Mouse (Mus musculus): ENCODE results near the gene Rhoh. TPM values are rescaled to one million over a fixed set of nuclear protein-coding genes. Genes with fewer than 3 reads are reported as not detected.

The Rhoh gene
- polyA plus RNA-seq, 1 experiment: 1.8 TPM

- DNase-seq: no peak
- no peak for TF ChIP-seq POLR2A (IDR thresholded peaks at IDR 0.05; ENCODE audit: low read depth, low read length)
- TF ChIP-seq CTCF (conservative IDR thresholded peaks at IDR 0.05; ENCODE audit: insufficient read depth, insufficient read length, low read depth, low read length): no peak
- 72% methylated on average over 6 of the region's 6 CpGs for WGBS
- H3K27ac ChIP-seq (ENCODE audit: insufficient read depth, low read depth, low read length): no peak overlapping the region
- H3K36me3 ChIP-seq (ENCODE audit: control insufficient read depth, insufficient read depth, low read length): no peaks in the 10 kb centered on the region
- no peaks in the 10 kb centered on the region for H3K27me3 ChIP-seq (replicated peaks; ENCODE audit: control insufficient read depth, insufficient read depth, low read length)
- H3K4me1 ChIP-seq (ENCODE audit: control insufficient read depth, insufficient read depth, low read length): no peaks in the 10 kb centered on the region
- no peak overlapping the region for H3K4me3 ChIP-seq (ENCODE audit: insufficient read depth, low read depth, low read length)
These were observed 34.2 kb downstream of the Rhoh start for GRCm38 (mm10) chr5:65895121-65895692.

GRCm38 (mm10) chr5:65895764-65896163 is 34.8 kb downstream of the Rhoh start:
- DNase-seq: no peak
- Histone ChIP-seq H3K4me3 (ENCODE audit: insufficient read depth, low read depth, low read length) (no peak overlapping the region), H3K27ac (ENCODE audit: insufficient read depth, low read depth, low read length) (no peak overlapping the region), H3K27me3 (replicated peaks; ENCODE audit: control insufficient read depth, insufficient read depth, low read length) (no peaks in the 10 kb centered on the region), H3K4me1 (ENCODE audit: control insufficient read depth, insufficient read depth, low read length) (no peaks in the 10 kb centered on the region), H3K36me3 (ENCODE audit: control insufficient read depth, insufficient read depth, low read length) (no peaks in the 10 kb centered on the region)
- WGBS: 84% methylated on average over 7 of the region's 7 CpGs
- no peak for TF ChIP-seq POLR2A (IDR thresholded peaks at IDR 0.05; ENCODE audit: low read depth, low read length)
- no peak for TF ChIP-seq CTCF (conservative IDR thresholded peaks at IDR 0.05; ENCODE audit: insufficient read depth, insufficient read length, low read depth, low read length)

GRCm38 (mm10) chr5:65897731-65898130 is 36.7 kb downstream of the Rhoh start:
- H3K4me1 ChIP-seq (ENCODE audit: control insufficient read depth, insufficient read depth, low read length): no peaks in the 10 kb centered on the region

GRCm38 (mm10) chr5:65898683-65899082 is 37.7 kb downstream of the Rhoh start:
- TF ChIP-seq CTCF (conservative IDR thresholded peaks at IDR 0.05; ENCODE audit: insufficient read depth, insufficient read length, low read depth, low read length): no peak
- TF ChIP-seq POLR2A (IDR thresholded peaks at IDR 0.05; ENCODE audit: low read depth, low read length): no peak
- no peak for DNase-seq
- Histone ChIP-seq H3K4me1 (ENCODE audit: control insufficient read depth, insufficient read depth, low read length) (no peaks in the 10 kb centered on the region), H3K27me3 (replicated peaks; ENCODE audit: control insufficient read depth, insufficient read depth, low read length) (no peaks in the 10 kb centered on the region), H3K4me3 (ENCODE audit: insufficient read depth, low read depth, low read length) (no peak overlapping the region), H3K27ac (ENCODE audit: insufficient read depth, low read depth, low read length) (no peak overlapping the region), H3K36me3 (ENCODE audit: control insufficient read depth, insufficient read depth, low read length) (no peaks in the 10 kb centered on the region)
- 82% methylated on average over 3 of the region's 3 CpGs for WGBS

More at GRCm38 (mm10) chr5:65897731-65898130, 36.7 kb downstream of the Rhoh start:
- Histone ChIP-seq H3K27ac (ENCODE audit: insufficient read depth, low read depth, low read length) (no peak overlapping the region), H3K36me3 (ENCODE audit: control insufficient read depth, insufficient read depth, low read length) (no peaks in the 10 kb centered on the region), H3K4me3 (ENCODE audit: insufficient read depth, low read depth, low read length) (no peak overlapping the region), H3K27me3 (replicated peaks; ENCODE audit: control insufficient read depth, insufficient read depth, low read length) (no peaks in the 10 kb centered on the region)
- WGBS: 95% methylated on average over 2 of the region's 2 CpGs
- TF ChIP-seq CTCF (conservative IDR thresholded peaks at IDR 0.05; ENCODE audit: insufficient read depth, insufficient read length, low read depth, low read length): no peak
- TF ChIP-seq POLR2A (IDR thresholded peaks at IDR 0.05; ENCODE audit: low read depth, low read length): no peak
- DNase-seq: no peak

- TF ChIP-seq CTCF (conservative IDR thresholded peaks at IDR 0.05; ENCODE audit: insufficient read depth, insufficient read length, low read depth, low read length) (no peak), POLR2A (IDR thresholded peaks at IDR 0.05; ENCODE audit: low read depth, low read length) (no peak)
- H3K4me3 ChIP-seq (ENCODE audit: insufficient read depth, low read depth, low read length): no peak overlapping the region
- no peaks in the 10 kb centered on the region for H3K27me3 ChIP-seq (replicated peaks; ENCODE audit: control insufficient read depth, insufficient read depth, low read length)
- no peaks in the 10 kb centered on the region for H3K4me1 ChIP-seq (ENCODE audit: control insufficient read depth, insufficient read depth, low read length)
- H3K36me3 ChIP-seq (ENCODE audit: control insufficient read depth, insufficient read depth, low read length): no peaks in the 10 kb centered on the region
- WGBS: 95% methylated on average over 6 of the region's 6 CpGs
- no peak for DNase-seq
- no peak overlapping the region for H3K27ac ChIP-seq (ENCODE audit: insufficient read depth, low read depth, low read length)
These were observed 39.1 kb downstream of the Rhoh start for GRCm38 (mm10) chr5:65900113-65900512.

- H3K27ac ChIP-seq (ENCODE audit: insufficient read depth, low read depth, low read length): no peak overlapping the region
- no peak overlapping the region for H3K4me3 ChIP-seq (ENCODE audit: insufficient read depth, low read depth, low read length)
- H3K27me3 ChIP-seq (replicated peaks; ENCODE audit: control insufficient read depth, insufficient read depth, low read length): no peaks in the 10 kb centered on the region
- no peaks in the 10 kb centered on the region for H3K36me3 ChIP-seq (ENCODE audit: control insufficient read depth, insufficient read depth, low read length)
- no peaks in the 10 kb centered on the region for H3K4me1 ChIP-seq (ENCODE audit: control insufficient read depth, insufficient read depth, low read length)
- TF ChIP-seq POLR2A (IDR thresholded peaks at IDR 0.05; ENCODE audit: low read depth, low read length): no peak
- no peak for TF ChIP-seq CTCF (conservative IDR thresholded peaks at IDR 0.05; ENCODE audit: insufficient read depth, insufficient read length, low read depth, low read length)
- DNase-seq: no peak
- 35% methylated on average over 7 of the region's 7 CpGs for WGBS
These were observed 39.9 kb downstream of the Rhoh start for GRCm38 (mm10) chr5:65900862-65901265.

- Histone ChIP-seq H3K27ac (ENCODE audit: insufficient read depth, low read depth, low read length) (no peak overlapping the region), H3K36me3 (ENCODE audit: control insufficient read depth, insufficient read depth, low read length) (no peaks in the 10 kb centered on the region), H3K27me3 (replicated peaks; ENCODE audit: control insufficient read depth, insufficient read depth, low read length) (no peaks in the 10 kb centered on the region), H3K4me1 (ENCODE audit: control insufficient read depth, insufficient read depth, low read length) (no peaks in the 10 kb centered on the region), H3K4me3 (ENCODE audit: insufficient read depth, low read depth, low read length) (no peak overlapping the region)
- DNase-seq: no peak
- 95% methylated on average over 10 of the region's 10 CpGs for WGBS
- TF ChIP-seq CTCF (conservative IDR thresholded peaks at IDR 0.05; ENCODE audit: insufficient read depth, insufficient read length, low read depth, low read length): no peak
- no peak for TF ChIP-seq POLR2A (IDR thresholded peaks at IDR 0.05; ENCODE audit: low read depth, low read length)
These were observed 40.9 kb downstream of the Rhoh start for GRCm38 (mm10) chr5:65901868-65902418.
